Mouse (Mus musculus) testis, adult 2 months (tissue): ENCODE results near the gene Hdac9. TPM values are rescaled to one million over a fixed set of nuclear protein-coding genes. Genes with fewer than 3 reads are reported as not detected.

Source experiments
- H3K27ac ChIP-seq: fragments of 200-500 bp; 2 replicates; pipeline ENCODE4 v1.5.1; 2012; ENCODE audit warnings: low read depth, low read length; ENCODE audit not compliant: control insufficient read depth, insufficient read depth
- H3K27me3 ChIP-seq: fragments of 200-500 bp; 2 replicates; pipeline ENCODE4 v1.6.1; 2012; ENCODE audit warnings: mild to moderate bottlenecking, low read length, moderate library complexity; ENCODE audit not compliant: control insufficient read depth, insufficient read depth
- H3K36me3 ChIP-seq: fragments of 200-500 bp; 2 replicates; pipeline ENCODE4 v1.6.1; 2012; ENCODE audit warnings: mild to moderate bottlenecking, low read length; ENCODE audit not compliant: control insufficient read depth, insufficient read depth
- H3K4me1 ChIP-seq: fragments of 200-500 bp; 2 replicates; pipeline ENCODE4 v1.6.1; 2012; ENCODE audit warnings: low read length; ENCODE audit not compliant: control insufficient read depth, insufficient read depth
- H3K4me3 ChIP-seq: fragments of 200-500 bp; 2 replicates; pipeline ENCODE4 v1.5.1; 2012; ENCODE audit warnings: low read depth, mild to moderate bottlenecking, low read length, moderate library complexity, mixed read lengths; ENCODE audit not compliant: control insufficient read depth
- CTCF ChIP-seq: fragments of 200-500 bp; IDR thresholded peaks from 2 replicates; pipeline ENCODE4 v1.5.1; 2012; ENCODE audit warnings: low read depth, mild to moderate bottlenecking, inconsistent platforms, low read length, moderate library complexity; ENCODE audit not compliant: control insufficient read depth, insufficient read depth, insufficient replicate concordance
- POLR2A ChIP-seq: fragments of 200-500 bp; IDR thresholded peaks from 2 replicates; pipeline ENCODE4 v1.6.1; 2012; ENCODE audit warnings: low read depth, mild to moderate bottlenecking, inconsistent platforms, low read length, moderate library complexity; ENCODE audit not compliant: control insufficient read depth
- polyA plus RNA-seq: library from polyadenylated mRNA; depleted of rRNA; stranded (reverse); fragments of >200 nt; gene quantifications from 2 replicates; pipeline ENCODE4 v1.2.3, GENCODE M21; 2012

Hdac9 gene
- polyA plus RNA-seq, 1 experiment, result 2.9 TPM

GRCm38 (mm10) chr12:34900241-34900640 is 16.7 kb downstream of the Hdac9 start:
- H3K4me3 ChIP-seq, result no peak overlapping the region
- no peaks in the 10 kb centered on the region for H3K4me1 ChIP-seq
- no peaks in the 10 kb centered on the region for H3K36me3 ChIP-seq
- TF ChIP-seq CTCF (no peak), POLR2A (no peak)
- no peaks in the 10 kb centered on the region for H3K27me3 ChIP-seq
- H3K27ac ChIP-seq, result no peak overlapping the region

GRCm38 (mm10) chr12:34894867-34895266 is 22.0 kb downstream of the Hdac9 start:
- H3K27ac ChIP-seq, result no peak overlapping the region
- no peaks in the 10 kb centered on the region for H3K27me3 ChIP-seq
- no peaks in the 10 kb centered on the region for H3K4me1 ChIP-seq
- no peak for TF ChIP-seq POLR2A
- no peak for TF ChIP-seq CTCF
- H3K4me3 ChIP-seq, result no peak overlapping the region
- no peaks in the 10 kb centered on the region for H3K36me3 ChIP-seq

GRCm38 (mm10) chr12:34888694-34889093 is 28.2 kb downstream of the Hdac9 start:
- TF ChIP-seq POLR2A, result no peak
- no peak for TF ChIP-seq CTCF
- no peak overlapping the region for H3K27ac ChIP-seq
- H3K4me3 ChIP-seq, result no peak overlapping the region
- H3K4me1 ChIP-seq, result no peaks in the 10 kb centered on the region
- no peaks in the 10 kb centered on the region for H3K27me3 ChIP-seq
- H3K36me3 ChIP-seq, result no peaks in the 10 kb centered on the region

GRCm38 (mm10) chr12:34874926-34875325 is 42.0 kb downstream of the Hdac9 start:
- TF ChIP-seq CTCF (no peak), POLR2A (no peak)
- Histone ChIP-seq H3K27ac (no peak overlapping the region), H3K4me3 (no peak overlapping the region), H3K36me3 (no peaks in the 10 kb centered on the region), H3K27me3 (no peaks in the 10 kb centered on the region), H3K4me1 (no peaks in the 10 kb centered on the region)

GRCm38 (mm10) chr12:34871028-34871427 is 45.9 kb downstream of the Hdac9 start:
- no peak overlapping the region for H3K27ac ChIP-seq
- TF ChIP-seq POLR2A (no peak), CTCF (no peak)
- H3K36me3 ChIP-seq, result no peaks in the 10 kb centered on the region
- no peak overlapping the region for H3K4me3 ChIP-seq
- H3K4me1 ChIP-seq, result no peaks in the 10 kb centered on the region
- H3K27me3 ChIP-seq, result no peaks in the 10 kb centered on the region

- TF ChIP-seq CTCF (no peak), POLR2A (no peak)
- Histone ChIP-seq H3K27ac (no peak overlapping the region), H3K27me3 (no peaks in the 10 kb centered on the region), H3K4me3 (no peak overlapping the region), H3K4me1 (no peaks in the 10 kb centered on the region), H3K36me3 (no peaks in the 10 kb centered on the region)
These were observed 75.7 kb downstream of the Hdac9 start for GRCm38 (mm10) chr12:34841196-34841595.

- no peak overlapping the region for H3K27ac ChIP-seq
- H3K27me3 ChIP-seq, result no peaks in the 10 kb centered on the region
- H3K4me3 ChIP-seq, result no peak overlapping the region
- H3K4me1 ChIP-seq, result no peaks in the 10 kb centered on the region
- TF ChIP-seq POLR2A, result no peak
- no peak for TF ChIP-seq CTCF
- H3K36me3 ChIP-seq, result no peaks in the 10 kb centered on the region
These were observed 79.6 kb downstream of the Hdac9 start for GRCm38 (mm10) chr12:34837318-34837717.

- no peaks in the 10 kb centered on the region for H3K36me3 ChIP-seq
- no peak for TF ChIP-seq CTCF
- no peak for TF ChIP-seq POLR2A
- no peak overlapping the region for H3K27ac ChIP-seq
- no peak overlapping the region for H3K4me3 ChIP-seq
- no peaks in the 10 kb centered on the region for H3K27me3 ChIP-seq
- no peaks in the 10 kb centered on the region for H3K4me1 ChIP-seq
These were observed 80.0 kb downstream of the Hdac9 start for GRCm38 (mm10) chr12:34836864-34837263.
